Mouse (Mus musculus): ENCODE results near the gene Zbtb20. TPM values are rescaled to one million over a fixed set of nuclear protein-coding genes. Genes with fewer than 3 reads are reported as not detected.

Gene Zbtb20
- polyA plus RNA-seq, 1 experiment from 2014 or later = 35.1 TPM

GRCm38 (mm10) chr16:43557385-43557784 lies 681.7 kb downstream of the Zbtb20 start:
- no peaks in the 10 kb centered on the region for H3K27me3 ChIP-seq (ENCODE audit: control insufficient read depth, insufficient read depth, low read length)
- H3K9me3 ChIP-seq (ENCODE audit: control insufficient read depth, low read depth, low read length) = no peaks in the 10 kb centered on the region
- no peak for ATAC-seq (ENCODE audit: insufficient number of reproducible peaks, insufficient read depth, low FRiP score, low read depth)
- H3K36me3 ChIP-seq (ENCODE audit: control insufficient read depth, insufficient read depth, low read length) = no peaks in the 10 kb centered on the region
- no peak overlapping the region for H3K9ac ChIP-seq (replicated peaks; ENCODE audit: low read depth, low read length)
- 19% methylated on average over 5 of the region's 5 CpGs for WGBS
- 0 out of 2 replicates have a peak overlapping the region, but pooled peaks have one; percentile 41 for H3K27ac ChIP-seq (ENCODE audit: low read length)
- no peak overlapping the region for H3K4me2 ChIP-seq (replicated peaks; ENCODE audit: low read depth, low read length)
- H3K4me1 ChIP-seq (ENCODE audit: control insufficient read depth, insufficient read depth, low read length) = no peaks in the 10 kb centered on the region
- H3K4me3 ChIP-seq (ENCODE audit: low read depth, low read length) = no peak overlapping the region

- ATAC-seq (ENCODE audit: insufficient number of reproducible peaks, insufficient read depth, low FRiP score, low read depth) = no peak
- Histone ChIP-seq H3K4me2 (replicated peaks; ENCODE audit: low read depth, low read length) (no peak overlapping the region), H3K4me3 (ENCODE audit: low read depth, low read length) (no peak overlapping the region), H3K9me3 (ENCODE audit: control insufficient read depth, low read depth, low read length) (no peaks in the 10 kb centered on the region), H3K36me3 (ENCODE audit: control insufficient read depth, insufficient read depth, low read length) (no peaks in the 10 kb centered on the region), H3K9ac (replicated peaks; ENCODE audit: low read depth, low read length) (no peak overlapping the region), H3K27me3 (ENCODE audit: control insufficient read depth, insufficient read depth, low read length) (no peaks in the 10 kb centered on the region), H3K4me1 (ENCODE audit: control insufficient read depth, insufficient read depth, low read length) (no peaks in the 10 kb centered on the region), H3K27ac (ENCODE audit: low read length) (no peak overlapping the region)
- 93% methylated on average over 2 of the region's 2 CpGs for WGBS
Observed at GRCm38 (mm10) chr16:43561330-43561729, 685.6 kb downstream of the Zbtb20 start.

GRCm38 (mm10) chr16:43561956-43562355 lies 686.3 kb downstream of the Zbtb20 start:
- Histone ChIP-seq H3K36me3 (ENCODE audit: control insufficient read depth, insufficient read depth, low read length) (no peaks in the 10 kb centered on the region), H3K4me1 (ENCODE audit: control insufficient read depth, insufficient read depth, low read length) (no peaks in the 10 kb centered on the region), H3K27me3 (ENCODE audit: control insufficient read depth, insufficient read depth, low read length) (no peaks in the 10 kb centered on the region), H3K4me3 (ENCODE audit: low read depth, low read length) (no peak overlapping the region), H3K9ac (replicated peaks; ENCODE audit: low read depth, low read length) (no peak overlapping the region), H3K27ac (ENCODE audit: low read length) (no peak overlapping the region), H3K9me3 (ENCODE audit: control insufficient read depth, low read depth, low read length) (no peaks in the 10 kb centered on the region), H3K4me2 (replicated peaks; ENCODE audit: low read depth, low read length) (no peak overlapping the region)
- 85% methylated on average over 4 of the region's 4 CpGs for WGBS
- ATAC-seq (ENCODE audit: insufficient number of reproducible peaks, insufficient read depth, low FRiP score, low read depth) = no peak

GRCm38 (mm10) chr16:43565872-43566271 lies 690.2 kb downstream of the Zbtb20 start:
- H3K36me3 ChIP-seq (ENCODE audit: control insufficient read depth, insufficient read depth, low read length) = no peaks in the 10 kb centered on the region
- H3K27me3 ChIP-seq (ENCODE audit: control insufficient read depth, insufficient read depth, low read length) = no peaks in the 10 kb centered on the region
- H3K4me2 ChIP-seq (replicated peaks; ENCODE audit: low read depth, low read length) = no peak overlapping the region
- WGBS = 68% methylated on average over 4 of the region's 4 CpGs
- ATAC-seq (ENCODE audit: insufficient number of reproducible peaks, insufficient read depth, low FRiP score, low read depth) = no peak
- no peak overlapping the region for H3K27ac ChIP-seq (ENCODE audit: low read length)
- no peaks in the 10 kb centered on the region for H3K9me3 ChIP-seq (ENCODE audit: control insufficient read depth, low read depth, low read length)
- H3K4me3 ChIP-seq (ENCODE audit: low read depth, low read length) = no peak overlapping the region
- no peak overlapping the region for H3K9ac ChIP-seq (replicated peaks; ENCODE audit: low read depth, low read length)
- no peaks in the 10 kb centered on the region for H3K4me1 ChIP-seq (ENCODE audit: control insufficient read depth, insufficient read depth, low read length)

- no peaks in the 10 kb centered on the region for H3K9me3 ChIP-seq (ENCODE audit: control insufficient read depth, low read depth, low read length)
- no peaks in the 10 kb centered on the region for H3K4me1 ChIP-seq (ENCODE audit: control insufficient read depth, insufficient read depth, low read length)
- no peaks in the 10 kb centered on the region for H3K36me3 ChIP-seq (ENCODE audit: control insufficient read depth, insufficient read depth, low read length)
- no peak for ATAC-seq (ENCODE audit: insufficient number of reproducible peaks, insufficient read depth, low FRiP score, low read depth)
- no peak overlapping the region for H3K4me2 ChIP-seq (replicated peaks; ENCODE audit: low read depth, low read length)
- no peak overlapping the region for H3K4me3 ChIP-seq (ENCODE audit: low read depth, low read length)
- no peak overlapping the region for H3K27ac ChIP-seq (ENCODE audit: low read length)
- H3K9ac ChIP-seq (replicated peaks; ENCODE audit: low read depth, low read length) = no peak overlapping the region
- 89% methylated on average over 1 of the region's 1 CpGs for WGBS
- no peaks in the 10 kb centered on the region for H3K27me3 ChIP-seq (ENCODE audit: control insufficient read depth, insufficient read depth, low read length)
Observed at GRCm38 (mm10) chr16:43566511-43566910, 690.8 kb downstream of the Zbtb20 start.

GRCm38 (mm10) chr16:43571376-43572081 lies 695.8 kb downstream of the Zbtb20 start:
- Histone ChIP-seq H3K4me2 (replicated peaks; ENCODE audit: low read depth, low read length) (no peak overlapping the region), H3K9ac (replicated peaks; ENCODE audit: low read depth, low read length) (no peak overlapping the region), H3K27ac (ENCODE audit: low read length) (no peak overlapping the region), H3K4me3 (ENCODE audit: low read depth, low read length) (no peak overlapping the region), H3K36me3 (ENCODE audit: control insufficient read depth, insufficient read depth, low read length) (no peaks in the 10 kb centered on the region), H3K4me1 (ENCODE audit: control insufficient read depth, insufficient read depth, low read length) (peaks cover 8% of the 10 kb centered on the region; the same call in 1 of the 2 replicates), H3K27me3 (ENCODE audit: control insufficient read depth, insufficient read depth, low read length) (no peaks in the 10 kb centered on the region), H3K9me3 (ENCODE audit: control insufficient read depth, low read depth, low read length) (no peaks in the 10 kb centered on the region)
- ATAC-seq (ENCODE audit: insufficient number of reproducible peaks, insufficient read depth, low FRiP score, low read depth) = no peak
- WGBS = 89% methylated on average over 16 of the region's 16 CpGs

GRCm38 (mm10) chr16:43572171-43572570 lies 696.5 kb downstream of the Zbtb20 start:
- ATAC-seq (ENCODE audit: insufficient number of reproducible peaks, insufficient read depth, low FRiP score, low read depth) = no peak
- no peak overlapping the region for H3K4me3 ChIP-seq (ENCODE audit: low read depth, low read length)
- H3K4me2 ChIP-seq (replicated peaks; ENCODE audit: low read depth, low read length) = no peak overlapping the region
- WGBS = 94% methylated on average over 5 of the region's 5 CpGs
- no peaks in the 10 kb centered on the region for H3K9me3 ChIP-seq (ENCODE audit: control insufficient read depth, low read depth, low read length)
- H3K9ac ChIP-seq (replicated peaks; ENCODE audit: low read depth, low read length) = no peak overlapping the region
- H3K4me1 ChIP-seq (ENCODE audit: control insufficient read depth, insufficient read depth, low read length) = peaks cover 13% of the 10 kb centered on the region; the same call in 1 of the 2 replicates
- H3K36me3 ChIP-seq (ENCODE audit: control insufficient read depth, insufficient read depth, low read length) = no peaks in the 10 kb centered on the region
- no peak overlapping the region for H3K27ac ChIP-seq (ENCODE audit: low read length)
- no peaks in the 10 kb centered on the region for H3K27me3 ChIP-seq (ENCODE audit: control insufficient read depth, insufficient read depth, low read length)

- H3K4me2 ChIP-seq (replicated peaks; ENCODE audit: low read depth, low read length) = no peak overlapping the region
Observed at GRCm38 (mm10) chr16:43572766-43573165, 697.1 kb downstream of the Zbtb20 start.

More at GRCm38 (mm10) chr16:43572766-43573165, 697.1 kb downstream of the Zbtb20 start:
- Histone ChIP-seq H3K4me1 (ENCODE audit: control insufficient read depth, insufficient read depth, low read length) (peaks cover 13% of the 10 kb centered on the region; the same call in 1 of the 2 replicates), H3K9ac (replicated peaks; ENCODE audit: low read depth, low read length) (no peak overlapping the region), H3K27ac (ENCODE audit: low read length) (no peak overlapping the region), H3K9me3 (ENCODE audit: control insufficient read depth, low read depth, low read length) (no peaks in the 10 kb centered on the region), H3K4me3 (ENCODE audit: low read depth, low read length) (no peak overlapping the region), H3K36me3 (ENCODE audit: control insufficient read depth, insufficient read depth, low read length) (no peaks in the 10 kb centered on the region), H3K27me3 (ENCODE audit: control insufficient read depth, insufficient read depth, low read length) (no peaks in the 10 kb centered on the region)
- 72% methylated on average over 10 of the region's 10 CpGs for WGBS
- ATAC-seq (ENCODE audit: insufficient number of reproducible peaks, insufficient read depth, low FRiP score, low read depth) = no peak
